Mouse (Mus musculus): Measurements from ENCODE around the gene Abca9.

- TF ChIP-seq CTCF (IDR thresholded peaks at IDR 0.05; ENCODE audit: low read depth, low read length): no peak
- no peak for TF ChIP-seq POLR2A (IDR thresholded peaks at IDR 0.05; ENCODE audit: borderline replicate concordance, low read depth, low read length)
These were observed 37.2 kb downstream of the Abca9 start for GRCm38 (mm10) chr11:110130760-110131159.
